Mouse (Mus musculus) limb, embryonic 13.5 days (tissue): ENCODE results near the gene Gpr171. TPM values are rescaled to one million over a fixed set of nuclear protein-coding genes. Genes with fewer than 3 reads are reported as not detected.
A peak's percentile ranks its signal among the peaks of the same experiment; 100 is the strongest.
"Not testable (repeated sequence)": the region's sequence is repeated elsewhere in the genome, so short reads cannot be mapped to it uniquely, and the experiment has no call there.

ENCODE experiments used
- ATAC-seq: fragments of 200-750 bp; cut with Nextera tagmentation; 2 replicates; pipeline ENCODE4 v1.8.0; 2017; ENCODE audit warnings: low read depth, moderate number of reproducible peaks, moderate TSS enrichment; ENCODE audit not compliant: low FRiP score
- H3K27ac ChIP-seq: fragments of 300-500 bp; sonication (generic); 2 replicates; pipeline ENCODE4 v1.5.1; 2015; ENCODE audit warnings: inconsistent platforms, mild to moderate bottlenecking, moderate library complexity
- H3K27me3 ChIP-seq: fragments of 300-500 bp; sonication (generic); 2 replicates; pipeline ENCODE4 v1.6.1; 2015; ENCODE audit warnings: mild to moderate bottlenecking, inconsistent platforms
- H3K36me3 ChIP-seq: fragments of 300-500 bp; sonication (generic); 2 replicates; pipeline ENCODE4 v1.6.1; 2015; ENCODE audit warnings: inconsistent platforms, mild to moderate bottlenecking, moderate library complexity
- H3K4me1 ChIP-seq: fragments of 300-500 bp; sonication (generic); 2 replicates; pipeline ENCODE4 v1.6.1; 2015; ENCODE audit warnings: inconsistent platforms
- H3K4me2 ChIP-seq: fragments of 300-500 bp; sonication (generic); replicated peaks from 2 replicates; pipeline ENCODE4 v1.6.1; 2015; ENCODE audit warnings: inconsistent platforms, mild to moderate bottlenecking, moderate library complexity
- H3K4me3 ChIP-seq: fragments of 300-500 bp; sonication (generic); 2 replicates; pipeline ENCODE4 v1.5.1; 2015; ENCODE audit warnings: moderate library complexity, mild to moderate bottlenecking, inconsistent platforms
- H3K9ac ChIP-seq: fragments of 300-500 bp; sonication (generic); 2 replicates; pipeline ENCODE4 v1.6.1; 2015; ENCODE audit warnings: mild to moderate bottlenecking, inconsistent platforms
- H3K9me3 ChIP-seq: fragments of 300-500 bp; sonication (generic); 2 replicates; pipeline ENCODE4 v1.6.1; 2016; ENCODE audit warnings: inconsistent platforms
- WGBS: fragments of 180-500 bp; shearing (Covaris S2); methylation state at CpG from one replicate; pipeline ENCODE4 v1.1.7; 2015; 5-methylcytosine and 5-hydroxymethylcytosine counted together
- polyA plus RNA-seq: library from polyadenylated mRNA; unstranded; fragments of >200 nt; fragmentation: Nextera tagmentation; extraction: Ambion mirVana; gene quantifications from 2 replicates; pipeline ENCODE4 v1.2.1, GENCODE M21; 2015

Gene Gpr171
- polyA plus RNA-seq, 1 experiment from 2014 or later, result 1.5 TPM

- WGBS, result 72% methylated on average over 4 of the region's 4 CpGs
- no peak for ATAC-seq
Measured at GRCm38 (mm10) chr3:59131081-59131480, 29.5 kb upstream of the Gpr171 start.

GRCm38 (mm10) chr3:59130431-59130830, 28.8 kb upstream of the Gpr171 start:
- no peak for ATAC-seq
- Histone ChIP-seq H3K27me3 (no peaks in the 10 kb centered on the region), H3K4me3 (no peak overlapping the region), H3K27ac (no peak overlapping the region), H3K9me3 (no peaks in the 10 kb centered on the region), H3K4me1 (no peaks in the 10 kb centered on the region), H3K4me2 (no peak overlapping the region), H3K36me3 (no peaks in the 10 kb centered on the region), H3K9ac (no peak overlapping the region)
- WGBS, result 64% methylated on average over 8 of the region's 8 CpGs

More at GRCm38 (mm10) chr3:59131081-59131480, 29.5 kb upstream of the Gpr171 start:
- H3K27me3 ChIP-seq, result no peaks in the 10 kb centered on the region
- H3K36me3 ChIP-seq, result no peaks in the 10 kb centered on the region
- no peaks in the 10 kb centered on the region for H3K9me3 ChIP-seq
- no peak overlapping the region for H3K9ac ChIP-seq
- H3K27ac ChIP-seq, result no peak overlapping the region
- H3K4me1 ChIP-seq, result no peaks in the 10 kb centered on the region
- no peak overlapping the region for H3K4me2 ChIP-seq
- H3K4me3 ChIP-seq, result no peak overlapping the region

- Histone ChIP-seq H3K4me3 (no peak overlapping the region), H3K36me3 (no peaks in the 10 kb centered on the region), H3K4me1 (no peaks in the 10 kb centered on the region), H3K27me3 (no peaks in the 10 kb centered on the region), H3K4me2 (no peak overlapping the region), H3K9ac (no peak overlapping the region), H3K9me3 (no peaks in the 10 kb centered on the region), H3K27ac (no peak overlapping the region)
- WGBS, result 93% methylated on average over 3 of the region's 3 CpGs
- no peak for ATAC-seq
Measured at GRCm38 (mm10) chr3:59129547-59129946, 27.9 kb upstream of the Gpr171 start.

GRCm38 (mm10) chr3:59128681-59129080, 27.1 kb upstream of the Gpr171 start:
- Histone ChIP-seq H3K4me2 (no peak overlapping the region), H3K27ac (no peak overlapping the region), H3K9me3 (no peaks in the 10 kb centered on the region), H3K27me3 (no peaks in the 10 kb centered on the region), H3K4me1 (no peaks in the 10 kb centered on the region), H3K4me3 (no peak overlapping the region), H3K36me3 (no peaks in the 10 kb centered on the region), H3K9ac (no peak overlapping the region)
- 82% methylated on average over 20 of the region's 20 CpGs for WGBS
- ATAC-seq, result no peak

GRCm38 (mm10) chr3:59125783-59126555, 24.3 kb upstream of the Gpr171 start:
- Histone ChIP-seq H3K4me3 (no peak overlapping the region), H3K4me2 (no peak overlapping the region), H3K36me3 (no peaks in the 10 kb centered on the region), H3K9ac (no peak overlapping the region), H3K27me3 (no peaks in the 10 kb centered on the region), H3K27ac (no peak overlapping the region), H3K4me1 (peaks cover 6% of the 10 kb centered on the region), H3K9me3 (no peaks in the 10 kb centered on the region)
- WGBS, result 29% methylated on average over 7 of the region's 7 CpGs
- no peak for ATAC-seq

GRCm38 (mm10) chr3:59125022-59125421, 23.4 kb upstream of the Gpr171 start:
- H3K9ac ChIP-seq, result no peak overlapping the region
- H3K4me2 ChIP-seq, result no peak overlapping the region
- WGBS, result 63% methylated on average over 5 of the region's 5 CpGs
- no peak for ATAC-seq
- H3K36me3 ChIP-seq, result no peaks in the 10 kb centered on the region
- H3K27ac ChIP-seq, result no peak overlapping the region
- H3K4me3 ChIP-seq, result no peak overlapping the region
- H3K9me3 ChIP-seq, result no peaks in the 10 kb centered on the region
- H3K4me1 ChIP-seq, result peaks cover 8% of the 10 kb centered on the region
- H3K27me3 ChIP-seq, result no peaks in the 10 kb centered on the region

- Histone ChIP-seq H3K4me3 (no peak overlapping the region), H3K27me3 (no peaks in the 10 kb centered on the region), H3K4me1 (peaks cover 8% of the 10 kb centered on the region), H3K9me3 (no peaks in the 10 kb centered on the region), H3K27ac (no peak overlapping the region), H3K9ac (no peak overlapping the region), H3K4me2 (no peak overlapping the region), H3K36me3 (no peaks in the 10 kb centered on the region)
- no peak for ATAC-seq
- WGBS, result 70% methylated on average over 7 of the region's 7 CpGs
Measured at GRCm38 (mm10) chr3:59121780-59122449, 20.3 kb upstream of the Gpr171 start.

GRCm38 (mm10) chr3:59121067-59121730, 19.6 kb upstream of the Gpr171 start:
- Histone ChIP-seq H3K4me2 (no peak overlapping the region), H3K9ac (no peak overlapping the region), H3K4me1 (peaks cover 8% of the 10 kb centered on the region), H3K27me3 (no peaks in the 10 kb centered on the region), H3K27ac (peak overlapping the region; percentile 33; the same call in 1 of the 2 replicates), H3K9me3 (no peaks in the 10 kb centered on the region), H3K36me3 (no peaks in the 10 kb centered on the region), H3K4me3 (no peak overlapping the region)
- peak; percentile 60 for ATAC-seq
- WGBS, result 52% methylated on average over 7 of the region's 7 CpGs

GRCm38 (mm10) chr3:59113973-59114517, 12.4 kb upstream of the Gpr171 start:
- no peaks in the 10 kb centered on the region for H3K27me3 ChIP-seq
- no peaks in the 10 kb centered on the region for H3K9me3 ChIP-seq
- no peaks in the 10 kb centered on the region for H3K4me1 ChIP-seq
- WGBS, result 82% methylated on average over 8 of the region's 8 CpGs
- H3K36me3 ChIP-seq, result no peaks in the 10 kb centered on the region
- H3K27ac ChIP-seq, result no peak overlapping the region
- no peak for ATAC-seq
- H3K9ac ChIP-seq, result no peak overlapping the region
- no peak overlapping the region for H3K4me3 ChIP-seq
- no peak overlapping the region for H3K4me2 ChIP-seq

- not testable (repeated sequence) for H3K9ac ChIP-seq, H3K4me1 ChIP-seq, H3K27ac ChIP-seq, H3K27me3 ChIP-seq, H3K9me3 ChIP-seq, H3K4me3 ChIP-seq, H3K36me3 ChIP-seq, H3K4me2 ChIP-seq, ATAC-seq
- 89% methylated on average over 4 of the region's 4 CpGs for WGBS
Measured at GRCm38 (mm10) chr3:59113291-59113690, 11.7 kb upstream of the Gpr171 start.

GRCm38 (mm10) chr3:59111944-59112343, 10.3 kb upstream of the Gpr171 start:
- Histone ChIP-seq H3K27me3 (no peaks in the 10 kb centered on the region), H3K9me3 (no peaks in the 10 kb centered on the region), H3K4me2 (no peak overlapping the region), H3K9ac (no peak overlapping the region), H3K27ac (no peak overlapping the region), H3K4me3 (no peak overlapping the region), H3K36me3 (no peaks in the 10 kb centered on the region), H3K4me1 (no peaks in the 10 kb centered on the region)
- WGBS, result 64% methylated on average over 3 of the region's 3 CpGs
- ATAC-seq, result no peak

- H3K4me3 ChIP-seq, H3K36me3 ChIP-seq, H3K9ac ChIP-seq, ATAC-seq, H3K4me2 ChIP-seq, H3K27me3 ChIP-seq, H3K9me3 ChIP-seq, H3K4me1 ChIP-seq, H3K27ac ChIP-seq: not testable (repeated sequence)
- 94% methylated on average over 3 of the region's 3 CpGs for WGBS
Measured at GRCm38 (mm10) chr3:59109834-59110233, 8.2 kb upstream of the Gpr171 start.
